Mouse (Mus musculus) ovary, postnatal 10 days (tissue): ENCODE results near the gene Xxylt1.

ENCODE experiments used
- DNase-seq: peaks from one replicate; pipeline ENCODE4 v3.0.0; 2022; ENCODE audit warnings: low spot score

Xxylt1 gene

GRCm38 (mm10) chr16:31081125-31081664 is at the start of gene Xxylt1:
TSS of gene Xxylt1 (minus strand) at chr16:31081432.
- DNase-seq, result peak; percentile 86

- no peak for DNase-seq
Measured at GRCm38 (mm10) chr16:31128116-31128515, 46.9 kb upstream of the Xxylt1 start.

GRCm38 (mm10) chr16:31124991-31125390 is 43.8 kb upstream of the Xxylt1 start:
- DNase-seq, result no peak

- no peak for DNase-seq
Measured at GRCm38 (mm10) chr16:31121612-31122011, 40.4 kb upstream of the Xxylt1 start.

- no peak for DNase-seq
Measured at GRCm38 (mm10) chr16:31113596-31113995, 32.4 kb upstream of the Xxylt1 start.

GRCm38 (mm10) chr16:31101352-31101751 is 20.1 kb upstream of the Xxylt1 start:
- DNase-seq, result no peak

- no peak for DNase-seq
Measured at GRCm38 (mm10) chr16:31099906-31100305, 18.7 kb upstream of the Xxylt1 start.

- no peak for DNase-seq
Measured at GRCm38 (mm10) chr16:31094036-31094435, 12.8 kb upstream of the Xxylt1 start.

- no peak for DNase-seq
Measured at GRCm38 (mm10) chr16:31093186-31093585, 12.0 kb upstream of the Xxylt1 start.

GRCm38 (mm10) chr16:31081891-31082290 is 659 bp upstream of the Xxylt1 start:
- DNase-seq, result no peak

- DNase-seq, result peak; percentile 43
Measured at GRCm38 (mm10) chr16:31080573-31081051, 620 bp downstream of the Xxylt1 start.

- no peak for DNase-seq
Measured at GRCm38 (mm10) chr16:31077396-31077795, 3.8 kb downstream of the Xxylt1 start.

GRCm38 (mm10) chr16:31076436-31076835 is 4.8 kb downstream of the Xxylt1 start:
- no peak for DNase-seq

- no peak for DNase-seq
Measured at GRCm38 (mm10) chr16:31074324-31074908, 6.8 kb downstream of the Xxylt1 start.

- DNase-seq, result no peak
Measured at GRCm38 (mm10) chr16:31071731-31072130, 9.5 kb downstream of the Xxylt1 start.

GRCm38 (mm10) chr16:31070358-31071133 is 10.7 kb downstream of the Xxylt1 start:
- DNase-seq, result peak; percentile 81

GRCm38 (mm10) chr16:31069211-31070166 is 11.7 kb downstream of the Xxylt1 start:
- DNase-seq, result no peak

GRCm38 (mm10) chr16:31068280-31068679 is 13.0 kb downstream of the Xxylt1 start:
- no peak for DNase-seq

GRCm38 (mm10) chr16:31066344-31067098 is 14.7 kb downstream of the Xxylt1 start:
- no peak for DNase-seq

GRCm38 (mm10) chr16:31064782-31065181 is 16.4 kb downstream of the Xxylt1 start:
- DNase-seq, result no peak

GRCm38 (mm10) chr16:31062918-31063317 is 18.3 kb downstream of the Xxylt1 start:
- no peak for DNase-seq
